Comparison of ENCODE assay signal across 22 mouse cellular contexts in genomic region chr2:12699331-12699730, GRCm38 (mm10).
"Had no signal": no experiment of that assay in that cellular context is flagged by ENCODE, and none has a peak within 500 bp of the region (broad histone marks: within the 10 kb centered on the region; RNA-seq: fewer than 3 reads in every experiment).

No protein-coding gene starts in this region.

- H3K9me3 ChIP-seq: liver, embryonic 13.5 days; midbrain, embryonic 10.5 days; midbrain, embryonic 13.5 days; neural tube, embryonic 12.5 days; neural tube, embryonic 15.5 days; stomach, embryonic 15.5 days had no signal

- DNase-seq: kidney, adult 18-20 months; kidney, adult 9 months; kidney, postnatal 25 days; layer of hippocampus, adult 9-11 months; layer of hippocampus, postnatal 36 days; liver, embryonic 13.5 days; lung, adult 2 months; lung, postnatal 14 days; right cerebral cortex, adult 18-20 months; right cerebral cortex, postnatal 14 days; right cerebral cortex, postnatal 4 days; thymus, postnatal 25 days had no signal

- H3K27ac ChIP-seq: kidney, postnatal 0 days; layer of hippocampus, adult 2 months; left cerebral cortex, adult 2 months; liver, embryonic 13.5 days; macrophage; midbrain, embryonic 10.5 days; midbrain, embryonic 13.5 days; neural tube, embryonic 12.5 days; neural tube, embryonic 15.5 days; stomach, embryonic 15.5 days had no signal

- H3K4me2 ChIP-seq: liver, embryonic 13.5 days; midbrain, embryonic 13.5 days; neural tube, embryonic 12.5 days; neural tube, embryonic 15.5 days; stomach, embryonic 15.5 days had no signal

- H3K27me3 ChIP-seq: liver, embryonic 13.5 days; midbrain, embryonic 13.5 days; neural tube, embryonic 12.5 days; neural tube, embryonic 15.5 days; stomach, embryonic 15.5 days had no signal

- H3K4me3 ChIP-seq: layer of hippocampus, adult 2 months; left cerebral cortex, adult 2 months; liver, embryonic 13.5 days; midbrain, embryonic 10.5 days; midbrain, embryonic 13.5 days; neural tube, embryonic 12.5 days; neural tube, embryonic 15.5 days; stomach, embryonic 15.5 days had no signal

- ATAC-seq: midbrain, embryonic 13.5 days; midbrain, embryonic 16.5 days had no signal

- H3K9ac ChIP-seq: liver, embryonic 13.5 days; midbrain, embryonic 13.5 days; neural tube, embryonic 12.5 days; neural tube, embryonic 15.5 days; stomach, embryonic 15.5 days had no signal

- H3K4me1 ChIP-seq: liver, embryonic 13.5 days; midbrain, embryonic 10.5 days; midbrain, embryonic 13.5 days; neural tube, embryonic 15.5 days; stomach, embryonic 15.5 days had no signal

- H3K36me3 ChIP-seq: liver, embryonic 13.5 days; midbrain, embryonic 10.5 days; midbrain, embryonic 13.5 days; neural tube, embryonic 12.5 days; neural tube, embryonic 15.5 days; stomach, embryonic 15.5 days had no signal
